13 mouse cellular contexts compared by ENCODE assay signal in the genomic region with DNA sequence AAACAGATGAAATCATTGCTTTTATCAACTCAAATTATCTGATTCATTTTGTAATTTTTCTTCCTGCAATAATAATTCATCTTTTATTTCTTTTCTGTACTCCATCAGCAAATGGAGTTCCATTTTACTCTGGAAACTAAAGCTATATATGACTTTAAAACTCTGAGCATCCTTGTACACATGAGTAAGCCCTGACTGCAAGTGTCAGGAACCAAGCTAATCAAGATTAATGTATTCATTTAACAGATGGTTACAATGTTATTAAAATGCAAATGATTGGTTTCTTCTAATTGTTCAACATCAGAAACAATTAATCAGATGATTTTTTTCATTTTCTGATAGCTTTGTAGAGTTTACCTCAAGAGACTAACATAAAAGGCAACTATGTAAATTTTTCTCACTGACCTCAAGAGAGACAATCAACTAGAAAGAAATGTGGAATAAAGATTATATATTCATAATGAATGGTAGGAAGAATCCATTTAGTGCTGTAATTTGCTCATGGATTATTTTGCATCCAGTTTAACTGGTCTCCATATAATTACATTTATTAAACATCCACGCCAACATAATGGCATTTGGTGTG.
"Had no signal": no experiment of that assay in that cellular context is flagged by ENCODE, and none has a peak within 500 bp of the region (broad histone marks: within the 10 kb centered on the region; RNA-seq: fewer than 3 reads in every experiment).

No protein-coding gene starts in this region.

- H3K4me3 ChIP-seq: layer of hippocampus, adult 2 months; limb, embryonic 13.5 days; stomach, embryonic 15.5 days had no signal

- H3K4me1 ChIP-seq: limb, embryonic 13.5 days; stomach, embryonic 15.5 days had no signal

- H3K27me3 ChIP-seq: limb, embryonic 13.5 days; stomach, embryonic 15.5 days had no signal

- DNase-seq: kidney, adult 11 months; kidney, adult 9 months; kidney, postnatal 10 days; kidney, postnatal 4 days; left cerebral cortex, postnatal 4 days; lung, adult 18-20 months; right cerebral cortex, postnatal 14 days; thymus, adult 2 months; thymus, postnatal 25 days had no signal

- H3K27ac ChIP-seq: layer of hippocampus, adult 2 months; limb, embryonic 13.5 days; liver, embryonic 14.5 days; stomach, embryonic 15.5 days had no signal

- H3K36me3 ChIP-seq: limb, embryonic 13.5 days; stomach, embryonic 15.5 days had no signal

- H3K9me3 ChIP-seq: limb, embryonic 13.5 days; stomach, embryonic 15.5 days had no signal

- H3K9ac ChIP-seq: limb, embryonic 13.5 days; liver, embryonic 14.5 days; stomach, embryonic 15.5 days had no signal

- H3K4me2 ChIP-seq: limb, embryonic 13.5 days; stomach, embryonic 15.5 days had no signal
